Mouse (Mus musculus) spleen, postnatal 36 days (tissue): ENCODE results near the gene Flrt3.
A peak's percentile ranks its signal among the peaks of the same experiment; 100 is the strongest.

Source experiments
- DNase-seq, 2 experiments: peaks; one replicate each; pipeline ENCODE4 v3.0.0; 2022; ENCODE audit warnings: low spot score in 2 of 2, mixed read lengths in 1 of 2

Flrt3 gene

GRCm38 (mm10) chr2:140670963-140671702 is at the start of gene Flrt3:
TSS of gene Flrt3 (minus strand) at chr2:140671469.
- peak; percentile 9 to 10 for DNase-seq

- DNase-seq: no peak
Observed at GRCm38 (mm10) chr2:140717407-140717806, 46.1 kb upstream of the Flrt3 start.

GRCm38 (mm10) chr2:140715822-140716221 is 44.6 kb upstream of the Flrt3 start:
- DNase-seq: no peak

- DNase-seq: no peak
Observed at GRCm38 (mm10) chr2:140707550-140707949, 36.3 kb upstream of the Flrt3 start.

GRCm38 (mm10) chr2:140705278-140705677 is 34.0 kb upstream of the Flrt3 start:
- DNase-seq: no peak

GRCm38 (mm10) chr2:140704146-140704545 is 32.9 kb upstream of the Flrt3 start:
- DNase-seq: no peak

GRCm38 (mm10) chr2:140703377-140703776 is 32.1 kb upstream of the Flrt3 start:
- no peak for DNase-seq

- DNase-seq: no peak
Observed at GRCm38 (mm10) chr2:140698585-140698984, 27.3 kb upstream of the Flrt3 start.

GRCm38 (mm10) chr2:140693845-140694244 is 22.6 kb upstream of the Flrt3 start:
- no peak for DNase-seq

- no peak for DNase-seq
Observed at GRCm38 (mm10) chr2:140692461-140692860, 21.2 kb upstream of the Flrt3 start.

GRCm38 (mm10) chr2:140691403-140691802 is 20.1 kb upstream of the Flrt3 start:
- no peak for DNase-seq

- no peak for DNase-seq
Observed at GRCm38 (mm10) chr2:140690906-140691305, 19.6 kb upstream of the Flrt3 start.

GRCm38 (mm10) chr2:140676728-140677127 is 5.5 kb upstream of the Flrt3 start:
- no peak for DNase-seq

GRCm38 (mm10) chr2:140673466-140673865 is 2.2 kb upstream of the Flrt3 start:
- DNase-seq: no peak

GRCm38 (mm10) chr2:140670457-140670856 is 812 bp downstream of the Flrt3 start:
- DNase-seq: no peak

- no peak for DNase-seq
Observed at GRCm38 (mm10) chr2:140669786-140670185, 1.5 kb downstream of the Flrt3 start.

GRCm38 (mm10) chr2:140669081-140669480 is 2.2 kb downstream of the Flrt3 start:
- DNase-seq: no peak

- no peak for DNase-seq
Observed at GRCm38 (mm10) chr2:140668311-140668710, 3.0 kb downstream of the Flrt3 start.

GRCm38 (mm10) chr2:140667261-140668047 is 3.8 kb downstream of the Flrt3 start:
- DNase-seq: no peak

GRCm38 (mm10) chr2:140666846-140667245 is 4.4 kb downstream of the Flrt3 start:
- DNase-seq: no peak

GRCm38 (mm10) chr2:140664381-140664780 is 6.9 kb downstream of the Flrt3 start:
- no peak for DNase-seq

GRCm38 (mm10) chr2:140662673-140663072 is 8.6 kb downstream of the Flrt3 start:
- no peak for DNase-seq

GRCm38 (mm10) chr2:140653978-140654377 is 17.3 kb downstream of the Flrt3 start:
- no peak for DNase-seq
